Mouse (Mus musculus) thymus, adult 2 months (tissue): ENCODE measurements around the gene Gm21954.

ENCODE experiments used
- CTCF ChIP-seq: fragments of 200-500 bp; IDR thresholded peaks from 2 replicates; pipeline ENCODE4 v1.5.1; 2012; ENCODE audit warnings: mild to moderate bottlenecking, control low read depth, low read length, moderate library complexity, borderline replicate concordance; ENCODE audit not compliant: control insufficient read depth, poor library complexity, insufficient read depth; ENCODE audit errors: extremely low read depth
- POLR2A ChIP-seq: fragments of 200-500 bp; IDR thresholded peaks from 2 replicates; pipeline ENCODE4 v1.6.1; 2012; ENCODE audit warnings: mild to moderate bottlenecking, low read length, control low read depth, moderate library complexity; ENCODE audit not compliant: control insufficient read depth, poor library complexity, insufficient read depth; ENCODE audit errors: extremely low read depth

DNA sequence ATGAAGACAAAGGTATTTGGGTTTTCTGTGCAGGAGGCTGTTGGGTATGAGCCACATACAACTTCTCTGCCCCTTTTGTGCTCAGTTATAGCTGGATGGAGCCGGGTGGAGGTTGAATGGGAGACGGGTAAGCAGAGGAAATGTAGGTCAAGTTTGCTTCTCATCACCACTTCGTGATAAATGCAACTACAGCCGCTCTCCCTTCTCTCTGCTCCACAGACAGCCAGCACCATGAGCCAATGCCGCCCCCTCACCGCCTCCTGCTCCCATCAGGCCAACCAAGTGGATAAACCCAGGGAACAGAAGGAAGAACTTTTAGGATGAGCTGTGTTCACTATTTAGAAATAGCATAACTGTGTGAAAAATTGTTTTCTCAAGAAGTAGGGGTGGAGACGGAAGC is 4.7 kb upstream of the Gm21954 start:
- TF ChIP-seq CTCF (no peak), POLR2A (no peak)
